Mouse (Mus musculus): Measurements from ENCODE around the gene Ptger1. TPM values are rescaled to one million over a fixed set of nuclear protein-coding genes. Genes with fewer than 3 reads are reported as not detected.

The Ptger1 gene
- polyA plus RNA-seq, 1 experiment, result 0.78 TPM

DNA sequence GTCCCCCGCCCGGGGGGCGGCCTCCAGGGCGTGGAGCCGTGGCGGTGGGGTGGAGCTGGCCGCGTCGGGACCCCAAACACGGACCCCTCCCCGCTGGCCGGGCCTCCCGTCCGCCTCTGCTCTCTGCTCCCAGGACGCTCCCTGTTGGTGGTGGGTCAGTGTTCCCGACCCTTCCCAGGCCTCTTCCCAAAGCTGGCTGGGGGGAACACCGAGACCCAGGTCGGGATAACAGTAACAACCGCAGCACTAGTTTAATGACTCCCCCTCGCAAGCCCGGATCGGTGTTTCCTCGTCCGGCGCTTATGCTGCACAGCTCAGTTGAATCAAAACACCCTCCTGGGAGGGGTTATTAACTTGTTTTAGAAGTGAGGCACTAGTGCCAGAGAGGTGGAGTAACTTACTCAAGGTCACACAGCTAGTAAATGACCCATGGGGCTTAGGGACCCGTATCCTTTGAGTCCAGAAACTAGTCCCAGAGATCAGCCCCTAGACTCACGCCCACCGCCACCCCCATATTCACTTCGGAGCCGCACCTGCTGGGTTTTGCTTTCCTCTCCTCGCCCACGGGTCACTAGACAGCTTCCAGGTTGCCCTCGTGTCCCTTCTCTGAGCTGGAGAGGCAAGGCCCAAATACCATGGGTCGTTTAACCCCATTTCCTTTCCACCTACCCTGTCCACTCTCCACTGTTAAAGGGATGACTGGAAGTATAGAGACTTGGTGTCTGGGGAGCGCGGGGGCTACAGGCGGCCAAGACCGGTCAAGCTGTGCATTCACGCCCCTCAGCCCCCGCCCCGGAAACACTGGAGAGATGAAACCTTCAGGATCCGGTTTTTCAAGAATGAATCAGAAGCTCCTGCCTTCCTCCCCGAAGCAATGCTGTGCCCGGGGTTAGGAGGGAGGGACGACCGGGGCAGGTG, 13.5 kb upstream of the Ptger1 start:
- H3K27me3 ChIP-seq (ENCODE audit: control insufficient read depth, insufficient read depth, insufficient read length), result no peaks in the 10 kb centered on the region
- peak overlapping the region; percentile 93 for H3K4me2 ChIP-seq (ENCODE audit: low read depth)
- TF ChIP-seq E2F4 (IDR thresholded peaks at IDR 0.05; ENCODE audit: insufficient read depth) (no peak), REST (IDR thresholded peaks at IDR 0.05; ENCODE audit: insufficient read depth, insufficient read length) (no peak), USF1 (IDR thresholded peaks at IDR 0.05; ENCODE audit: low read depth) (no peak), POLR2AphosphoS2 (IDR thresholded peaks at IDR 0.05; ENCODE audit: insufficient read length, low read depth) (no peak)
- peak overlapping the region; percentile 83 for H3K4me3 ChIP-seq
- H3K79me2 ChIP-seq (ENCODE audit: control insufficient read depth, insufficient read depth), result peaks cover 14% of the 10 kb centered on the region
- no peaks in the 10 kb centered on the region for H3K36me3 ChIP-seq (ENCODE audit: control insufficient read depth, insufficient read depth)
- H3ac ChIP-seq (ENCODE audit: control insufficient read depth, insufficient read length), result peak overlapping the region; percentile 25

DNA sequence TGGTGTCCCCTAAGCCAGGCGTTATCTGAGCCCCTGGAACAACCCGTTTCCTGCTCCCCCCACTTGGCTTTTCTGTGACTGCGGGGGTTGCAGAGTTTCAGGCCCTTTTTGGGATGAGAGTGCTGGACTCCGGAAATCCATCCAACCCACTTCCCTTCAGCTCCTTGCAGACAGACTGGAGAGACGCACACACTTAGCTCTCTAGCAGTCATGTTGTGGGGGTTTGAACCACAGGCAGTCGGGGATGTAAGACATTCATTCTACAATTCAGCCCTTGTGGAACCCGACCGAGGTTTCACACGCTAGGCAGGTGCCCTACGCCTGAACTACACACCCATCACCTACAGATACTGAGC, 12.8 kb upstream of the Ptger1 start:
- H3K79me2 ChIP-seq (ENCODE audit: control insufficient read depth, insufficient read depth), result peaks cover 14% of the 10 kb centered on the region
- H3K27me3 ChIP-seq (ENCODE audit: control insufficient read depth, insufficient read depth, insufficient read length), result no peaks in the 10 kb centered on the region
- no peak overlapping the region for H3ac ChIP-seq (ENCODE audit: control insufficient read depth, insufficient read length)
- H3K4me3 ChIP-seq, result peak overlapping the region; percentile 83
- no peak for TF ChIP-seq REST (IDR thresholded peaks at IDR 0.05; ENCODE audit: insufficient read depth, insufficient read length)
- no peak for TF ChIP-seq USF1 (IDR thresholded peaks at IDR 0.05; ENCODE audit: low read depth)
- TF ChIP-seq POLR2AphosphoS2 (IDR thresholded peaks at IDR 0.05; ENCODE audit: insufficient read length, low read depth), result no peak
- TF ChIP-seq MYOD1 (IDR thresholded peaks at IDR 0.05; ENCODE audit: control insufficient read depth in 1 of 3, insufficient read length in 2 of 3, low read depth in 2 of 3), result no peak
- TF ChIP-seq SRF (IDR thresholded peaks at IDR 0.05; ENCODE audit: control insufficient read depth, insufficient read length, low read depth), result no peak
- TF ChIP-seq MAX (IDR thresholded peaks at IDR 0.05; ENCODE audit: low read depth), result no peak
- TF ChIP-seq POLR2A (IDR thresholded peaks at IDR 0.05; ENCODE audit: insufficient read length, low read depth), result no peak
- no peak for TF ChIP-seq TCF3 (IDR thresholded peaks at IDR 0.05; ENCODE audit: insufficient read length, low read depth)
- no peak for TF ChIP-seq MYOG (IDR thresholded peaks at IDR 0.05; ENCODE audit: control insufficient read depth in 1 of 3, insufficient read depth in 1 of 3, insufficient read length in 2 of 3, low read depth in 2 of 3)
- TF ChIP-seq E2F4 (IDR thresholded peaks at IDR 0.05; ENCODE audit: insufficient read depth), result no peak
- no peak for TF ChIP-seq TCF12 (IDR thresholded peaks at IDR 0.05; ENCODE audit: insufficient read depth, poor library complexity, severe bottlenecking)
- no peak for TF ChIP-seq CEBPB (IDR thresholded peaks at IDR 0.05; ENCODE audit: insufficient read depth, poor library complexity, severe bottlenecking)
- peak overlapping the region; percentile 93 for H3K4me2 ChIP-seq (ENCODE audit: low read depth)
- H3K36me3 ChIP-seq (ENCODE audit: control insufficient read depth, insufficient read depth), result no peaks in the 10 kb centered on the region

GRCm38 (mm10) chr8:83654725-83655124, 11.8 kb upstream of the Ptger1 start:
- no peak overlapping the region for H3ac ChIP-seq (ENCODE audit: control insufficient read depth, insufficient read length)
- no peak overlapping the region for H3K4me3 ChIP-seq
- H3K36me3 ChIP-seq (ENCODE audit: control insufficient read depth, insufficient read depth), result no peaks in the 10 kb centered on the region
- H3K27me3 ChIP-seq (ENCODE audit: control insufficient read depth, insufficient read depth, insufficient read length), result no peaks in the 10 kb centered on the region
- TF ChIP-seq SRF (IDR thresholded peaks at IDR 0.05; ENCODE audit: control insufficient read depth, insufficient read length, low read depth) (no peak), POLR2A (IDR thresholded peaks at IDR 0.05; ENCODE audit: insufficient read length, low read depth) (no peak), REST (IDR thresholded peaks at IDR 0.05; ENCODE audit: insufficient read depth, insufficient read length) (no peak), MAX (IDR thresholded peaks at IDR 0.05; ENCODE audit: low read depth) (no peak), MYOD1 (IDR thresholded peaks at IDR 0.05; ENCODE audit: control insufficient read depth in 1 of 3, insufficient read length in 2 of 3, low read depth in 2 of 3) (no peak), E2F4 (IDR thresholded peaks at IDR 0.05; ENCODE audit: insufficient read depth) (no peak), CEBPB (IDR thresholded peaks at IDR 0.05; ENCODE audit: insufficient read depth, poor library complexity, severe bottlenecking) (no peak), TCF12 (IDR thresholded peaks at IDR 0.05; ENCODE audit: insufficient read depth, poor library complexity, severe bottlenecking) (no peak), USF1 (IDR thresholded peaks at IDR 0.05; ENCODE audit: low read depth) (no peak), MYOG (IDR thresholded peaks at IDR 0.05; ENCODE audit: control insufficient read depth in 1 of 3, insufficient read depth in 1 of 3, insufficient read length in 2 of 3, low read depth in 2 of 3) (no peak), TCF3 (IDR thresholded peaks at IDR 0.05; ENCODE audit: insufficient read length, low read depth) (no peak)
- no peak overlapping the region for H3K4me2 ChIP-seq (ENCODE audit: low read depth)
- peaks cover 14% of the 10 kb centered on the region for H3K79me2 ChIP-seq (ENCODE audit: control insufficient read depth, insufficient read depth)

DNA sequence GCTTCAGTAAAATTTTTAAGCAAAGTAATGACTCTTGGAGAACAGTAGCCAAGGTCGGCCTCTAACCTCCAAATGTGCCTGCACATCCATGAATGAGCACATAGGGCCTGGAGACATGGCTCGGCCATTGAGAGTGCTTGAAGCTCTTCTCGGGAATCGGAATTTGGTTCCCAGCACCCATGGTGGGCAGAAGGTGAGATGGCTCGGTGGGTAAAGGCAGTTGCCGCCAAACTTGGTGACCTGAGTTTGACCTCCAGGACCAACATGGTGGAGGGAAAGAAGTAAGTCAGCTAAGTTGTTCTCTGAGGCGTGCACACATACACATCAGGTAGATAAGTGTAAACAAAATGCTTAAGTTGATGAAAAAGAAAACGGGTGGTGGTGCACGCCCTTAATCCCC, 10.4 kb upstream of the Ptger1 start:
- Histone ChIP-seq H3ac (ENCODE audit: control insufficient read depth, insufficient read length) (no peak overlapping the region), H3K4me3 (no peak overlapping the region), H3K27me3 (ENCODE audit: control insufficient read depth, insufficient read depth, insufficient read length) (no peaks in the 10 kb centered on the region), H3K36me3 (ENCODE audit: control insufficient read depth, insufficient read depth) (no peaks in the 10 kb centered on the region), H3K4me2 (ENCODE audit: low read depth) (no peak overlapping the region), H3K79me2 (ENCODE audit: control insufficient read depth, insufficient read depth) (peaks cover 14% of the 10 kb centered on the region)
- TF ChIP-seq E2F4 (IDR thresholded peaks at IDR 0.05; ENCODE audit: insufficient read depth), result no peak
- TF ChIP-seq MYOD1 (IDR thresholded peaks at IDR 0.05; ENCODE audit: control insufficient read depth in 1 of 3, insufficient read length in 2 of 3, low read depth in 2 of 3), result no peak
- TF ChIP-seq USF1 (IDR thresholded peaks at IDR 0.05; ENCODE audit: low read depth), result no peak

DNA sequence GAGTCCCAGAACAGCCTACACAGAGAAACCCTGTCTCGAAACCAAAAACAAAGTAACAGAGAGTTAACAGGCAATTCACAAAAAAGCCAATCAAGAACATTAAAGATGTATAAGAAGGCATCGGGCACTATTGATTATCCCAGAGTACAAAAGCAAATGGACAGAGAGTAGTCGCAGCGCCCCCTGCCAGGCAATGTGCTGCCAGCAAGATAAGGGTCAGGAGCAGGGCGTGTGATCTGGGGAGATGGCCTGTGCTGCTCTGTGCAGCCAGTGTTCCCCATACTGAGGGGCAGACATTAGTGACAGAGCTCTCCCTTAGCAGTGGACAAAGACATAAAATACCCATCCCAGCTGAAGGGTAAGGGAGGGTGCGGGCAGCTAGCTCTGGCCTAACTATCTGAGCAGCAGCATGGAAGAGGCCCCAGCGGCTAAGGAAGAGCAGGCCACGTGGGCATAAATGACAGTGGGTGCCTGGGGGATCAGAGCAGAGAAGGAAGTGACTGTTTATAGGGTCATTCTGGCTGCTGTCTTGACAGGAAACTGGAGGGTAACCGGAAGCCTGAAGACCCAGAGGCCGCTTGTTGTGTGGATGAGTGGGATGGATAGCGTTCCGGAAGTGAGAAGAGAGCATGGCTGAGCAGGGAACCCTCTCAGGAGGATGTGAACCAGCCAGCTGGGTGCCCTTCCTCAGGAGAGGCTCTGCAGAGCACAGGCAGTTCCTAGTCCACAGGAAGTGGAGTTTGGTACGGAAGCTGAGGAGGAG, 9.8 kb upstream of the Ptger1 start:
- no peak overlapping the region for H3K4me2 ChIP-seq (ENCODE audit: low read depth)
- H3ac ChIP-seq (ENCODE audit: control insufficient read depth, insufficient read length), result no peak overlapping the region
- TF ChIP-seq MYOG (IDR thresholded peaks at IDR 0.05; ENCODE audit: control insufficient read depth in 1 of 3, insufficient read depth in 1 of 3, insufficient read length in 2 of 3, low read depth in 2 of 3), result no peak
- no peak for TF ChIP-seq CEBPB (IDR thresholded peaks at IDR 0.05; ENCODE audit: insufficient read depth, poor library complexity, severe bottlenecking)
- TF ChIP-seq SRF (IDR thresholded peaks at IDR 0.05; ENCODE audit: control insufficient read depth, insufficient read length, low read depth), result no peak
- no peak for TF ChIP-seq TCF12 (IDR thresholded peaks at IDR 0.05; ENCODE audit: insufficient read depth, poor library complexity, severe bottlenecking)
- TF ChIP-seq MYOD1 (IDR thresholded peaks at IDR 0.05; ENCODE audit: control insufficient read depth in 1 of 3, insufficient read length in 2 of 3, low read depth in 2 of 3), result no peak
- no peak for TF ChIP-seq USF1 (IDR thresholded peaks at IDR 0.05; ENCODE audit: low read depth)
- TF ChIP-seq TCF3 (IDR thresholded peaks at IDR 0.05; ENCODE audit: insufficient read length, low read depth), result no peak
- TF ChIP-seq POLR2AphosphoS2 (IDR thresholded peaks at IDR 0.05; ENCODE audit: insufficient read length, low read depth), result no peak
- TF ChIP-seq E2F4 (IDR thresholded peaks at IDR 0.05; ENCODE audit: insufficient read depth), result no peak
- no peak for TF ChIP-seq MAX (IDR thresholded peaks at IDR 0.05; ENCODE audit: low read depth)
- TF ChIP-seq REST (IDR thresholded peaks at IDR 0.05; ENCODE audit: insufficient read depth, insufficient read length), result no peak
- TF ChIP-seq POLR2A (IDR thresholded peaks at IDR 0.05; ENCODE audit: insufficient read length, low read depth), result no peak
- no peak overlapping the region for H3K4me3 ChIP-seq
- no peaks in the 10 kb centered on the region for H3K36me3 ChIP-seq (ENCODE audit: control insufficient read depth, insufficient read depth)
- H3K79me2 ChIP-seq (ENCODE audit: control insufficient read depth, insufficient read depth), result peaks cover 14% of the 10 kb centered on the region
- no peaks in the 10 kb centered on the region for H3K27me3 ChIP-seq (ENCODE audit: control insufficient read depth, insufficient read depth, insufficient read length)

All from myocyte (in vitro differentiated cells).